Mouse (Mus musculus) right cerebral cortex, postnatal 10 days (tissue): ENCODE results near the gene Neb.
A peak's percentile ranks its signal among the peaks of the same experiment; 100 is the strongest.
"Not testable (repeated sequence)": the region's sequence is repeated elsewhere in the genome, so short reads cannot be mapped to it uniquely, and the experiment has no call there.

Source experiments
- DNase-seq, 2 experiments: peaks; one replicate each; pipeline ENCODE4 v3.0.0; 2021; ENCODE audit warnings: low spot score in 2 of 2

Gene Neb

DNA sequence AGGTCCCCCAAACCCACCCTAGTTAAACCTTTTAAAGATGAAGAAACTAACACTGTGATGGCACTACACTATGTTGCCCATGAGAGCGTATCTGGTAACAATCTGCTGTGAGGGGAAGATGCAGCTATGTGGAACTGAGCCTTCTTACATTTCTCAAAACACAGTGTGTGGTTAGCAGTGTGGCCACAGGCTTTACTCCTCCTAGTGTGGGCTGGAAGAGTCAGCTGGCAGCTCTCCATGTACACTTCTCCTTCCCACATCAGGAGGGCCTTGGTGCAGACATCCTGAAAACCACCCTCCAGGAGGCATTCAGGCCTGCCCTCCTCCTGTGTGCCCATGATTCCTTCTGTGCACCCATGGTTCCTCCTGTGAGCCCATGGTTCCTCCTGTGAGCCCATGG, 198.6 kb downstream of the Neb start:
- no peak for DNase-seq

- no peak for DNase-seq
Measured at GRCm38 (mm10) chr2:52177726-52178125, 200.5 kb downstream of the Neb start.

- no peak for DNase-seq
Measured at GRCm38 (mm10) chr2:52177184-52177583, 201.1 kb downstream of the Neb start.

- DNase-seq, result peak; percentile 77 to 87
Measured at GRCm38 (mm10) chr2:52176537-52176936, 201.7 kb downstream of the Neb start.

DNA sequence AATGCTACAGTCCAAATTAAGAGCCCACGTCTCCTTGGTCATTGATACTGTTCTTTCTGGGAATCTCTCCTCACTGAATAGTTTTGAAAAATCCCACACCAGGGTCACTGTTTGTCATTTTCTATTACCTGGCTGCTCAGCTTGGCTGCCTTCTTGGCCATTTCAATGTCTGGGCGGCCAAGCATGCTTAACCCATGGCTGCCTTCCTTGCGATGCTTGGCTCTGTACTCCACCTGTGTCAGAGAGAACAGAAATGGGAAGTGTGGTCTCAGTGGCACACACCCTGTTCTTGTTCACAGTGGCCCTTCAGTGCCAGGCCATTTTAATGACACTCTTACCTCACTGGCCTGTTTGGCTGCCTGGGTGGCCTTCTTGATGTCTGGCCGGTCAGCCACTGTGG, 203.3 kb downstream of the Neb start:
- DNase-seq, result no peak

GRCm38 (mm10) chr2:52169243-52170005, 208.8 kb downstream of the Neb start:
- no peak for DNase-seq

- no peak for DNase-seq
Measured at GRCm38 (mm10) chr2:52153064-52153463, 225.2 kb downstream of the Neb start.

GRCm38 (mm10) chr2:52133351-52133750, 244.9 kb downstream of the Neb start:
- DNase-seq, result peak; percentile 28 to 30

GRCm38 (mm10) chr2:52131370-52131769, 246.9 kb downstream of the Neb start:
- not testable (repeated sequence) for DNase-seq

DNA sequence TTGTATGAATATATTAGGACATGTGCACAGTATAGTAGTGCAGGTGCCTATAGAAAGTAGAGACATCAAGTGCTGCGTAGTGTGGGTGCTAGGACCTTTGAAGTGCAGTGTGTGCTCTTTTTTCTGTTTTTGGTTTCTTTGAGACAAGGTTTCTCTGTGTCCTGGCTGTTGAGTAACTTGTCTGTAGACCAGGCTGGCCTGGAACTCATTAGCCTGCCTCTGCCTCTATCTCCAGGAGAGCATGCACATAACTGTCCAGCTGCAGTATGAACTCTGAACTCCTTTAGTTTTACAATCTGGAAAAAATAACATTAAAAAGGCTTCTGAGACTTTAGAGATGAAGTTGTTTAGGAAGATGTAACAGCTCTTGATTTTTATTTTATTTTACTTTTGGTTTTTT, 264.2 kb downstream of the Neb start:
- DNase-seq, result no peak
